Mouse (Mus musculus) ES-Bruce4 (cell line): Measurements from ENCODE around the gene Ifih1. TPM values are rescaled to one million over a fixed set of nuclear protein-coding genes. Genes with fewer than 3 reads are reported as not detected.
A peak's percentile ranks its signal among the peaks of the same experiment; 100 is the strongest.

Experiments
- H3K27ac ChIP-seq: 2 replicates; pipeline ENCODE4 v1.5.1; 2012; ENCODE audit warnings: low read length, inconsistent platforms; ENCODE audit not compliant: insufficient read depth
- H3K27me3 ChIP-seq: 2 replicates; pipeline ENCODE4 v1.6.1; 2012; ENCODE audit warnings: mild to moderate bottlenecking, low read length, inconsistent platforms; ENCODE audit not compliant: control insufficient read depth, poor library complexity, insufficient read depth, severe bottlenecking
- H3K36me3 ChIP-seq: 2 replicates; pipeline ENCODE4 v1.6.1; 2012; ENCODE audit warnings: inconsistent platforms, mild to moderate bottlenecking, low read length, moderate library complexity; ENCODE audit not compliant: control insufficient read depth, poor library complexity, insufficient read depth, severe bottlenecking
- H3K4me1 ChIP-seq: one replicate; pipeline ENCODE4 v1.8.1; 2011; ENCODE audit warnings: low read length; ENCODE audit not compliant: control insufficient read depth, insufficient read depth
- H3K4me3 ChIP-seq: 2 replicates; pipeline ENCODE4 v1.5.1; 2011; ENCODE audit warnings: low read depth, mild to moderate bottlenecking, low read length
- H3K9ac ChIP-seq: 2 replicates; pipeline ENCODE4 v1.6.1; 2012; ENCODE audit warnings: low read depth, mild to moderate bottlenecking, inconsistent platforms; ENCODE audit not compliant: poor library complexity, severe bottlenecking
- H3K9me3 ChIP-seq: replicated peaks from 2 replicates; pipeline ENCODE4 v1.6.1; 2012; ENCODE audit warnings: mild to moderate bottlenecking, low read length, inconsistent platforms; ENCODE audit not compliant: control insufficient read depth, poor library complexity, insufficient read depth, severe bottlenecking
- CTCF ChIP-seq: IDR thresholded peaks from one replicate; pipeline ENCODE4 v1.8.1; 2011; ENCODE audit warnings: low read depth, low read length
- EP300 ChIP-seq: IDR thresholded peaks from 2 replicates; pipeline ENCODE4 v1.6.1; 2011; ENCODE audit warnings: low read depth, low read length; ENCODE audit not compliant: insufficient read depth
- POLR2A ChIP-seq: IDR thresholded peaks from one replicate; pipeline ENCODE4 v1.8.1; 2011; ENCODE audit warnings: low read length; ENCODE audit not compliant: insufficient read depth
- polyA plus RNA-seq: library from polyadenylated mRNA; stranded (reverse); fragments of >200 nt; gene quantifications from 2 replicates; pipeline ENCODE4 v1.2.4, GENCODE M21; 2011; ENCODE audit warnings: low read depth; ENCODE audit not compliant: missing spikeins, insufficient read depth, insufficient read length

Ifih1 gene
- polyA plus RNA-seq = 2.2 and 3.1 TPM in 2 replicates

- Histone ChIP-seq H3K9me3 (no peaks in the 10 kb centered on the region), H3K27me3 (no peaks in the 10 kb centered on the region), H3K4me1 (no peaks in the 10 kb centered on the region), H3K27ac (no peak within 1 kb of the TSS), H3K9ac (no peak within 1 kb of the TSS), H3K4me3 (peak within 1 kb of the TSS; percentile 63), H3K36me3 (no peaks in the 10 kb centered on the region)
- TF ChIP-seq CTCF (peak; percentile 13), POLR2A (no peak), EP300 (no peak)
Measured at GRCm38 (mm10) chr2:62646014-62646645, at the start of gene Ifih1. Ifih1 (minus strand) TSS chr2:62646255.

- no peak overlapping the region for H3K9ac ChIP-seq
- no peaks in the 10 kb centered on the region for H3K27me3 ChIP-seq
- no peaks in the 10 kb centered on the region for H3K4me1 ChIP-seq
- no peaks in the 10 kb centered on the region for H3K9me3 ChIP-seq
- TF ChIP-seq EP300 (no peak), CTCF (no peak), POLR2A (no peak)
- no peak overlapping the region for H3K27ac ChIP-seq
- H3K4me3 ChIP-seq = no peak overlapping the region
- no peaks in the 10 kb centered on the region for H3K36me3 ChIP-seq
Measured at GRCm38 (mm10) chr2:62685934-62686333, 39.9 kb upstream of the Ifih1 start.

GRCm38 (mm10) chr2:62684989-62685595 lies 39.0 kb upstream of the Ifih1 start:
- Histone ChIP-seq H3K36me3 (no peaks in the 10 kb centered on the region), H3K9ac (no peak overlapping the region), H3K9me3 (no peaks in the 10 kb centered on the region), H3K27me3 (no peaks in the 10 kb centered on the region), H3K4me3 (no peak overlapping the region), H3K4me1 (no peaks in the 10 kb centered on the region), H3K27ac (no peak overlapping the region)
- TF ChIP-seq CTCF (no peak), EP300 (no peak), POLR2A (no peak)

- Histone ChIP-seq H3K9me3 (no peaks in the 10 kb centered on the region), H3K27me3 (no peaks in the 10 kb centered on the region), H3K4me1 (no peaks in the 10 kb centered on the region), H3K27ac (no peak overlapping the region), H3K36me3 (no peaks in the 10 kb centered on the region), H3K9ac (no peak overlapping the region), H3K4me3 (no peak overlapping the region)
- TF ChIP-seq EP300 (no peak), CTCF (no peak), POLR2A (no peak)
Measured at GRCm38 (mm10) chr2:62681667-62682066, 35.6 kb upstream of the Ifih1 start.

GRCm38 (mm10) chr2:62672788-62673187 lies 26.7 kb upstream of the Ifih1 start:
- Histone ChIP-seq H3K27ac (no peak overlapping the region), H3K9me3 (no peaks in the 10 kb centered on the region), H3K36me3 (no peaks in the 10 kb centered on the region), H3K9ac (no peak overlapping the region), H3K4me1 (no peaks in the 10 kb centered on the region), H3K27me3 (no peaks in the 10 kb centered on the region), H3K4me3 (no peak overlapping the region)
- no peak for TF ChIP-seq POLR2A
- TF ChIP-seq CTCF = no peak
- no peak for TF ChIP-seq EP300

GRCm38 (mm10) chr2:62670767-62671166 lies 24.7 kb upstream of the Ifih1 start:
- Histone ChIP-seq H3K27ac (no peak overlapping the region), H3K27me3 (no peaks in the 10 kb centered on the region), H3K36me3 (no peaks in the 10 kb centered on the region), H3K9ac (no peak overlapping the region), H3K9me3 (no peaks in the 10 kb centered on the region), H3K4me1 (no peaks in the 10 kb centered on the region), H3K4me3 (no peak overlapping the region)
- TF ChIP-seq POLR2A (no peak), EP300 (no peak), CTCF (no peak)
